In the genomic region with DNA sequence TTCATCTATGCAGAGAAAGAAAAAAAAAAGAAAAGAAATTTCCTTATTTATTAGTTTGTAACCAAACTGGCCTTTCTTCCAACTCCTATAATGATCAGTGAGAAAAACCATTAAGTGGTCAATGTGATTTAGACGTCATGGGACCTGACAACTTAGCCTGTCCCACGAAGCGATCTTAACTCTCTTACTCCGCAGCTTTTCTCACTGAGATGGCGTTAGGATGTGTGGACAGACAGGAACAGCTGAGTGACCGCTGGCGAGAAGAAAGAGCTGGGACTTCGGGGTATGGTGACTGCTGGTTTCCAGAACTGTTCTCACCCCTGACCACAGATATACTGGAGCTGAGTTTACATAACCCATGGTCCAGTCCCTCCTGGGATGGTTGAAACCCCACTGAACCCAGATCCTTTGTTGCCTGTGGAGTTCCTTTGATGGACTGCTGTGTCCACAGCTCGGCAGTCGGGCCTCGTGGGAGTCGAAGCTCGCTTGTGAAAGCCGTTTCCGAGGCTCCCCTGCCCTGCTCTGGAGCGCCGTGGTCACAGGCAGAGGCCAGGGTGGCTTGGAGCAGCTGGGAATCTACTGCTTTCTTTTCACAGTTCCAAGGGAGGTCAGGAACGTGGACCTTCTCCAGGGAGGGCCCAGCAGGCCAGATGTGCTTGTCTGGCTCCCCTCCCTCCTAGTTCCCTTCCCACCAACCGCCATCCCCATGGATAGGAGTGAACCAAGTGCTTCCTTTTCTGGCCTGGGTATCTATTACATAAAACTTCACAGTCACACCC, we compare ENCODE assay signal across 9 mouse cellular contexts. TPM values are rescaled to one million over a fixed set of nuclear protein-coding genes. Genes with fewer than 3 reads are reported as not detected.
DNase-seq lines count a peak whose midpoint lies in the region; ATAC-seq lines count a peak whose summit lies in the region.
"Had no signal": no experiment of that assay in that cellular context is flagged by ENCODE, and none has a peak within 500 bp of the region (broad histone marks: within the 10 kb centered on the region; RNA-seq: fewer than 3 reads in every experiment).

No protein-coding gene starts in this region.

- no peaks in the 10 kb centered on the region for H3K27me3 ChIP-seq in lung, embryonic 15.5 days

- H3K36me3 ChIP-seq in lung, embryonic 15.5 days: no peaks in the 10 kb centered on the region

- no peak overlapping the region for H3K4me2 ChIP-seq in lung, embryonic 15.5 days

- intact Hi-C loops in heart, postnatal 36 days (cut with DNase I): loop anchor here (2.0 to 5.0 kb wide), 3 partner anchors 317 to 607 kb away; no protein-coding TSS in a partner anchor

- H3K9ac ChIP-seq in lung, embryonic 15.5 days: no peak overlapping the region

- no peaks in the 10 kb centered on the region for H3K9me3 ChIP-seq in lung, embryonic 15.5 days

- H3K27ac ChIP-seq in brown adipose tissue, adult 24 weeks (replicated peaks; ENCODE audit: low read depth, low read length): peak overlapping the region; percentile 95
- peak overlapping the region; percentile 92 for H3K27ac ChIP-seq in lung, embryonic 15.5 days

- DNase-seq in embryo, embryonic 10 days (ENCODE audit: low spot score): peak; percentile 25
- no peak for DNase-seq in embryo, embryonic 9.5 days (ENCODE audit: extremely low spot score)
- DNase-seq in heart, postnatal 36 days: peak; percentile 62 to 76
- no peak for DNase-seq in left cerebral cortex, adult 9 months (ENCODE audit: low spot score in 2 of 2)
- no peak for DNase-seq in cerebellum, adult 18-20 months
- no peak for DNase-seq in layer of hippocampus, adult 11-12 months (ENCODE audit: low spot score)

- ATAC-seq in lung, embryonic 15.5 days (ENCODE audit: borderline replicate concordance, extremely low read depth, low FRiP score, low TSS enrichment): peak; percentile 84

- H3K4me1 ChIP-seq in brown adipose tissue, adult 24 weeks (ENCODE audit: control insufficient read depth, insufficient read depth, insufficient read length, low read length): no peaks in the 10 kb centered on the region
- peaks cover 8% of the 10 kb centered on the region for H3K4me1 ChIP-seq in lung, embryonic 15.5 days

- H3K4me3 ChIP-seq in brown adipose tissue, adult 24 weeks (ENCODE audit: insufficient read depth, low read depth, low read length): no peak overlapping the region
- H3K4me3 ChIP-seq in lung, embryonic 15.5 days: no peak overlapping the region
- H3K4me3 ChIP-seq: erythroblast, embryonic 14.5 days had no signal

- 42% methylated on average over 19 of the region's 19 CpGs for WGBS in lung, embryonic 15.5 days

RNA-seq across cellular contexts. Expression of a gene that starts 25.8 kb away (rescaled TPM):
- polyA plus RNA-seq in brown adipose tissue, adult 24 weeks (2012; ENCODE audit: insufficient read depth, insufficient read length, missing spikeins): not detected in 2 replicates
- total RNA-seq in heart, postnatal 36 days (2021): under 1 TPM; 0.27 to 0.53 TPM
- 0.69 and 0.89 TPM in 2 replicates for polyA plus RNA-seq in lung, embryonic 15.5 days (2015; fragmentation: Nextera tagmentation; extraction: Ambion mirVana)
- polyA plus RNA-seq: erythroblast, embryonic 14.5 days had no signal

Comparison
In these comparisons a context has a peak if more than half of its experiments do, and no peak if none do; other contexts are left out.
1. DNase-seq: peak in embryo, embryonic 10 days (single experiment) and heart, postnatal 36 days (2 of 2); none in embryo, embryonic 9.5 days (single experiment), left cerebral cortex, adult 9 months (0 of 2), cerebellum, adult 18-20 months (0 of 2) and layer of hippocampus, adult 11-12 months (single experiment).